Mouse (Mus musculus) heart, adult 2 months (tissue): ENCODE data around the gene Kcnj6. TPM values are rescaled to one million over a fixed set of nuclear protein-coding genes. Genes with fewer than 3 reads are reported as not detected.

Source experiments
- DNase-seq, 2 experiments: peaks; one replicate each; pipeline ENCODE4 v3.0.0; 2021
- H3K27ac ChIP-seq: fragments of 200-600 bp; 2 replicates; pipeline ENCODE4 v1.8.1; 2022
- H3K27me3 ChIP-seq: fragments of 200-500 bp; 2 replicates; pipeline ENCODE4 v1.6.1; 2012; ENCODE audit warnings: mild to moderate bottlenecking, low read length, inconsistent platforms, mixed read lengths; ENCODE audit not compliant: control insufficient read depth, insufficient read depth
- H3K36me3 ChIP-seq: fragments of 200-500 bp; 2 replicates; pipeline ENCODE4 v1.6.1; 2012; ENCODE audit warnings: low read length, inconsistent platforms; ENCODE audit not compliant: control insufficient read depth, insufficient read depth
- H3K4me1 ChIP-seq: fragments of 200-500 bp; 2 replicates; pipeline ENCODE4 v1.6.1; 2011; ENCODE audit warnings: low read length; ENCODE audit not compliant: control insufficient read depth, insufficient read depth
- H3K4me3 ChIP-seq: fragments of 200-600 bp; 2 replicates; pipeline ENCODE4 v1.8.1; 2022
- H3K79me2 ChIP-seq: fragments of 200-500 bp; replicated peaks from 2 replicates; pipeline ENCODE4 v1.6.1; 2012; ENCODE audit warnings: mild to moderate bottlenecking, inconsistent platforms, low read length, moderate library complexity, mixed read lengths; ENCODE audit not compliant: control insufficient read depth, insufficient read depth
- H3K9ac ChIP-seq: fragments of 200-500 bp; 2 replicates; pipeline ENCODE4 v1.6.1; 2012; ENCODE audit warnings: low read depth, mild to moderate bottlenecking, control low read depth, inconsistent platforms, low read length, mixed read lengths
- CTCF ChIP-seq: fragments of 200-600 bp; IDR thresholded peaks from 2 replicates; pipeline ENCODE4 v1.8.1; 2022; ENCODE audit warnings: antibody characterized with exemption, mild to moderate bottlenecking, moderate library complexity
- EP300 ChIP-seq: fragments of 200-500 bp; IDR thresholded peaks from 2 replicates; pipeline ENCODE4 v1.6.1; 2011; ENCODE audit warnings: low read depth, low read length, control low read depth; ENCODE audit not compliant: insufficient read depth
- POLR2A ChIP-seq: fragments of 200-500 bp; IDR thresholded peaks from 2 replicates; pipeline ENCODE4 v1.6.1; 2011; ENCODE audit warnings: mild to moderate bottlenecking, low read depth, low read length, control low read depth; ENCODE audit not compliant: insufficient read depth
- WGBS: fragments of 180-500 bp; shearing (Covaris S2); methylation state at CpG from one replicate; pipeline ENCODE4 v1.1.7; 2018; 5-methylcytosine and 5-hydroxymethylcytosine counted together
- intact Hi-C: fragments of 180-260 bp; cut with DNase I; formaldehyde crosslinking; loops from one replicate; pipeline ENCODE4 v1.15.1; 2025
- polyA plus RNA-seq: library from polyadenylated mRNA; depleted of rRNA; stranded (reverse); fragments of >200 nt; gene quantifications from 2 replicates; pipeline ENCODE4 v1.2.3, GENCODE M21; 2012
- total RNA-seq, 2 experiments: library from RNA; stranded (reverse); gene quantifications; 2 replicates each; pipeline ENCODE4 v1.2.3; 2021

Gene Kcnj6
- total and polyA plus RNA-seq, 3 experiments, result not detected

DNA sequence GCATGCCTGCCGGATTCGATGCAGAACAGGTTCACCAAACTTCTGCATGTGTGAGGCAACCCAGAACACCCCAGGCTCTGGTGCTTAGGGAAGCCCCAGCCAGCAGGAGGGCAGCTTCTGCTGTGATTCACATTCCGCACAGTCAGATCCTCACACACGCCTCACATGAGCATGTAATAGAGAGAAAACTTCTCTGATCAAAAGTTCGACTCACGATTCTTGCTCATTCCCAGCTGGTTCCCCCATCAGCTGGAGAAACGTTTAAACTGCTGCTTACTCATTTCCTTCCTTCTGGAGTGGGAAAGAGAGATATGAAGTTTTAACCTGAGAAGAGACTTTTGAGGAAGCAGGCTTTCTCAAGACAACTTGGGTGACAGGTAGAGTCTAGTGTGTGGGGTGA is 204.5 kb downstream of the Kcnj6 start:
- no peak for TF ChIP-seq CTCF
- TF ChIP-seq EP300, result no peak
- no peak for TF ChIP-seq POLR2A
- WGBS, result 47% methylated on average over 7 of the region's 7 CpGs
- no peak for DNase-seq
- H3K27ac ChIP-seq, result no peak overlapping the region
- H3K79me2 ChIP-seq, result no peaks in the 10 kb centered on the region
- peaks cover 2% of the 10 kb centered on the region; the same call in 1 of the 2 replicates for H3K4me1 ChIP-seq
- no peak overlapping the region for H3K4me3 ChIP-seq
- no peaks in the 10 kb centered on the region for H3K36me3 ChIP-seq
- no peaks in the 10 kb centered on the region for H3K27me3 ChIP-seq
- intact Hi-C loops, result no loop called here
- H3K9ac ChIP-seq, result no peak overlapping the region

DNA sequence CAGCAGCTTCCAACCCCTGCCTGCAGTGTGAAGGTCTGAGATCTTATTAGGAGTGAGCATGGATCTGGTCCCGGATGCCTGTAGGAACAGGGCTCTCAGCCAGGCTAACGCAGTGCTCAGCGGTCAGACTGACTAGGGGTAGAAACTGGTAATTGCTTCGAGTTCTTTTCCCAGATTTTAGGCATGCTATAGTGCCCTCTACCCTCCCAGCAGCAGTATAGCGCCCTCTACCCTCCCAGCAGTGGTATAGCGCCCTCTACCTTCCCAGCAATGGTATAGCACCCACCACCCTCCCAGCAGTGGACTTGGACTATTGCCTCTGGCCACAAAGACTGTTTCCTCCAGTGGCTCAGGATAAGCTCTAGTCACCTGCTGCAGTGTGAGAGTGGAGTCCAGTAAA is 207.5 kb downstream of the Kcnj6 start:
- no peaks in the 10 kb centered on the region for H3K27me3 ChIP-seq
- WGBS, result 17% methylated on average over 6 of the region's 6 CpGs
- no peak overlapping the region for H3K9ac ChIP-seq
- intact Hi-C loops, result loop anchor here (5.0 kb wide), 1 partner anchor 207 kb away; the partner anchor contains the start of gene Kcnj6
- peak in 1 of 2 experiments; percentile 6 for DNase-seq
- no peak overlapping the region for H3K4me3 ChIP-seq
- H3K79me2 ChIP-seq, result no peaks in the 10 kb centered on the region
- TF ChIP-seq POLR2A (no peak), EP300 (0 out of 2 replicates have a peak, but pooled peaks have one; percentile 40), CTCF (peak; percentile 73)
- H3K27ac ChIP-seq, result no peak overlapping the region
- peaks cover 2% of the 10 kb centered on the region; the same call in 1 of the 2 replicates for H3K4me1 ChIP-seq
- H3K36me3 ChIP-seq, result no peaks in the 10 kb centered on the region

DNA sequence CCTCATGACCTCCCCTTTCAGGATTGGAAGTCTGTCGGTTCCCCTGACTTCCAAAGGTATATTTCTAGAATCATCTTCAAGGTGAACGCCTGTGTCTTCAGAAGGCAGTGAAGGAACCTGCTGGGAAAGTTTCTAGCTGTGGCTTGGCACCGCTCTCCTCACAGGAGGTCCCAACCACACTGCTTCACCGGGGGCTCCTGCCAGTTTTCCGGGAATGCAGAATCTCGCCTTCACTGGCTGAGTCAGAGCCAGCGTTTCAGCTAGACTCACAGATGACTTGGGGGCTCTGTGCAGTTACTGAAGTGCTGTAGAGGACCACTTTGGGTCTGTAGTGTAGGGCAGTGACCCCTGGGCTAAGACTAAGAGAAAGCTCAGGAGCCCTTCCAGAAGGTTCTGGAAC is 208.8 kb downstream of the Kcnj6 start:
- Histone ChIP-seq H3K4me3 (no peak overlapping the region), H3K27ac (no peak overlapping the region), H3K27me3 (no peaks in the 10 kb centered on the region), H3K36me3 (no peaks in the 10 kb centered on the region), H3K79me2 (no peaks in the 10 kb centered on the region), H3K9ac (no peak overlapping the region), H3K4me1 (peaks cover 2% of the 10 kb centered on the region; the same call in 1 of the 2 replicates)
- TF ChIP-seq POLR2A, result no peak
- no peak for TF ChIP-seq EP300
- no peak for TF ChIP-seq CTCF
- intact Hi-C loops, result loop anchor here (5.0 kb wide), 1 partner anchor 209 kb away; the partner anchor contains the start of gene Kcnj6
- no peak for DNase-seq
- 72% methylated on average over 7 of the region's 7 CpGs for WGBS

DNA sequence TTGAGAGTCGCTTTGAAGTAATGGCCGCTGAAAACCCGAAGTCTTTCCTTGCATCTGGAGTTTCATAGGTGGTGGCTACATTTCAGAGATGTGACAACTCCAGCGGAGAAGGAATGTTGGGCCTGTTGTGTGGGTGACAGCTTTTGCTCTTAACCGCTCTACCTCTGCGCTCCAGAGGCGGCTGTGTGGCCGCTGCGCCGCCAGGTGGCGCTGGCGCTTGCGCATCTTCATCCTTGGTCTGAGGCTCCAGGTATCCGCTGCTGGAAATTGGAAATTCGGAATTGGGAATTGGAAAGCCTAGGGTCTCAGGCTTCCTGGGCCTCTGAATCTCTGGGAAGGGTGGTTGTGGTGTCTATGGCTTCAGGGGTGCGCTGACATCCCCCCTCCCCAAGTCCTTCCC is 209.3 kb downstream of the Kcnj6 start:
- Histone ChIP-seq H3K27me3 (no peaks in the 10 kb centered on the region), H3K36me3 (no peaks in the 10 kb centered on the region), H3K9ac (no peak overlapping the region), H3K4me1 (peaks cover 2% of the 10 kb centered on the region; the same call in 1 of the 2 replicates), H3K27ac (no peak overlapping the region), H3K4me3 (no peak overlapping the region), H3K79me2 (no peaks in the 10 kb centered on the region)
- WGBS, result 10% methylated on average over 16 of the region's 16 CpGs
- TF ChIP-seq POLR2A (no peak), CTCF (peak; percentile 87)
- DNase-seq, result peak; percentile 29 to 58
- intact Hi-C loops, result loop anchor here (5.0 kb wide), 1 partner anchor 209 kb away; the partner anchor contains the start of gene Kcnj6

DNA sequence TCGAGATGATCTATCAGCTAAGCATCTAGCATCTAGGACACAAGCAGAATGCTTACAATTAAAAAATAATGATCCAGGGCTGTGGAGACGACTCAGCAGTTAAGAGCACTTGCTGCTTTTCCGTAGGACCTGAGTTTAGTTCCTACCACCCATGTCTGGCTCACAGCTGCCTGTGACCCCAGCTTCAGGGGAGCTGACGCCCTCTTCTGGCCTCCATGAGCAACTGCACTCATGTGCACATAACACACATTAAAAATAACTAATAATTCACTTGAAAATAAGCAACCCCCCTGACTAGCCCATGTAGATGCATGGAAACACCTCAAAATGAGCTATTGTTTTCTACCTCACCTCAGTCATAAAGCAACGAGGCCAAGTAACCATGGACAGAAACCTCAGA is 211.6 kb downstream of the Kcnj6 start:
- no peak overlapping the region for H3K27ac ChIP-seq
- WGBS, result 75% methylated on average over 5 of the region's 5 CpGs
- intact Hi-C loops, result loop anchor here (5.0 kb wide), 1 partner anchor 211 kb away; the partner anchor contains the start of gene Kcnj6
- no peak for TF ChIP-seq CTCF
- TF ChIP-seq POLR2A, result no peak
- no peak for TF ChIP-seq EP300
- peaks cover 2% of the 10 kb centered on the region; the same call in 1 of the 2 replicates for H3K4me1 ChIP-seq
- H3K9ac ChIP-seq, result no peak overlapping the region
- H3K79me2 ChIP-seq, result no peaks in the 10 kb centered on the region
- no peaks in the 10 kb centered on the region for H3K36me3 ChIP-seq
- no peak overlapping the region for H3K4me3 ChIP-seq
- no peak for DNase-seq
- no peaks in the 10 kb centered on the region for H3K27me3 ChIP-seq

DNA sequence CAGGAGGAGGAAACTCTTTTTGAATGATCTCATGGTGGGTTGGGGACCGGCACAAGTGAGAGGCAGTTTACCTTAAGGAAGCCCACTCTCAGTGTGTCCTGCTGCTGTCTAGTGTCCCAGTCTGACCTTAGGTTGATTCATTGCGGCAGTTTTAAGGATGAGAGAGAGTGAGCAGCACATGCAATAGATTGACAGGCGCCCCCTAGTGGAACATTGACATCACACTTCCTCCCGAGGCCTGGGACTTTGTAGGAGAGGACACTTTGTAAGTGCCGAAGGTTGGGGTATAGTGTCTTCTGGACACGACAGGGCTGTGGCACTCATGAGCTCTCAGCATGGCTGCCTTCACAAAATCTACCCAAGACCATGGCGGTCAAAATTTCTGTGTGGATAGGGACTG is 213.8 kb downstream of the Kcnj6 start:
- H3K4me1 ChIP-seq, result no peaks in the 10 kb centered on the region
- H3K9ac ChIP-seq, result no peak overlapping the region
- no peak overlapping the region for H3K4me3 ChIP-seq
- no peak for DNase-seq
- intact Hi-C loops, result no loop called here
- no peaks in the 10 kb centered on the region for H3K27me3 ChIP-seq
- WGBS, result 61% methylated on average over 7 of the region's 7 CpGs
- no peak overlapping the region for H3K27ac ChIP-seq
- no peak for TF ChIP-seq POLR2A
- peak; percentile 50 for TF ChIP-seq CTCF
- no peak for TF ChIP-seq EP300
- H3K36me3 ChIP-seq, result no peaks in the 10 kb centered on the region
- H3K79me2 ChIP-seq, result no peaks in the 10 kb centered on the region
